Mouse (Mus musculus) myocyte (in vitro differentiated cells): ENCODE data around the gene Gm37240.

Source experiments
- E2F4 ChIP-seq: IDR thresholded peaks from one replicate; pipeline ENCODE4 v1.6.1; 2011; ENCODE audit warnings: mild to moderate bottlenecking, control low read depth, moderate library complexity; ENCODE audit not compliant: insufficient read depth
- MAX ChIP-seq: IDR thresholded peaks from one replicate; pipeline ENCODE4 v1.6.1; 2011; ENCODE audit warnings: low read depth, mild to moderate bottlenecking, control low read depth
- MYOD1 ChIP-seq, 3 experiments: IDR thresholded peaks; one replicate each; pipeline ENCODE4 v1.6.1; 2011; ENCODE audit warnings: control low read depth in 2 of 3, low read depth in 2 of 3, mild to moderate bottlenecking in 2 of 3, moderate library complexity in 1 of 3; ENCODE audit not compliant: insufficient read length in 2 of 3, control insufficient read depth in 1 of 3
- MYOG ChIP-seq, 3 experiments: IDR thresholded peaks; one replicate each; pipeline ENCODE4 v1.6.1; 2011; ENCODE audit warnings: control low read depth in 2 of 3, low read depth in 2 of 3, mild to moderate bottlenecking in 2 of 3; ENCODE audit not compliant: insufficient read length in 2 of 3, control insufficient read depth in 1 of 3, insufficient read depth in 1 of 3
- POLR2A ChIP-seq: IDR thresholded peaks from one replicate; pipeline ENCODE4 v1.6.1; 2011; ENCODE audit warnings: low read depth, mild to moderate bottlenecking, control low read depth, moderate library complexity; ENCODE audit not compliant: insufficient read length
- POLR2AphosphoS2 ChIP-seq: IDR thresholded peaks from one replicate; pipeline ENCODE4 v1.6.1; 2011; ENCODE audit warnings: low read depth, control low read depth; ENCODE audit not compliant: insufficient read length
- REST ChIP-seq: IDR thresholded peaks from one replicate; pipeline ENCODE4 v1.6.1; 2011; ENCODE audit warnings: mild to moderate bottlenecking, control low read depth, moderate library complexity; ENCODE audit not compliant: insufficient read depth, insufficient read length
- TCF12 ChIP-seq: IDR thresholded peaks from one replicate; pipeline ENCODE4 v1.6.1; 2011; ENCODE audit warnings: mild to moderate bottlenecking, control low read depth; ENCODE audit not compliant: poor library complexity, insufficient read depth, severe bottlenecking
- USF1 ChIP-seq: IDR thresholded peaks from one replicate; pipeline ENCODE4 v1.6.1; 2011; ENCODE audit warnings: low read depth, mild to moderate bottlenecking, control low read depth, moderate library complexity

DNA sequence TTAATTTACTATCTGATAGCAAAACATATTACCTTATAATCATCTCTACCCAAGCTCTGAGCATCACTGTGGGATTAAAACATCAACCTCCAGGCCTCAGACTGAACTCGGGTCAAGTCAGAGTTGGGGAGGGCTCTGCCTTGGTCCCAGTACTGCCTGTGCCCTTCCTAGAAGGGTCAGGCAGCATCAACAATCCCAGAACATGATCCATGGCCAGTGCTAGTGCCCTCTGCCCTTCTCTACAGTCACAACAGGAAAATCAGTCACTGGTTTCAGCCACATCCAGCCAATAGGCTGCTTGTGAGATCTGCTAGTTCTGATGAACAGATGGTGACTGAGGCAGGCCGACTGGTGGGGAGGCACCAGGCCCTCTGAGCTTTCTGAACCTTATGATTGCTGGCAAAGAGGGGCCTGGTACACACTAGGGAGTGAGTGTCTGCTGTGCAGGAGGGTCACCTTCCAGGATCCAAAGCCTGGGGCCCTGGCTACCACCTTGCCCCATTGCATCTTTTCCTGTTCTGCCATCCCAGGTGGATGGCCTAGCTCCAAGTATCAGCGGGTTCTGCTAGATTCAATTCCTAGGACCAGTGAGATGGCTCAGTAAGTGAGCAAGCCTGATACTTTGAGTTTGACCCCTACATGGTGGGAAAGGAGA, 401.7 kb downstream of the Gm37240 start:
- no peak for TF ChIP-seq MAX
- no peak for TF ChIP-seq POLR2AphosphoS2
- TF ChIP-seq POLR2A: no peak
- no peak for TF ChIP-seq USF1
- no peak for TF ChIP-seq REST
- no peak for TF ChIP-seq MYOG (IDR thresholded peaks at IDR 0.05; ENCODE audit: control insufficient read depth in 1 of 3, insufficient read depth in 1 of 3, insufficient read length in 2 of 3, low read depth in 2 of 3)
- TF ChIP-seq E2F4: no peak
- TF ChIP-seq MYOD1 (IDR thresholded peaks at IDR 0.05; ENCODE audit: control insufficient read depth in 1 of 3, insufficient read length in 2 of 3, low read depth in 2 of 3): no peak
- TF ChIP-seq TCF12: no peak
